Mouse (Mus musculus): ENCODE measurements around the gene Slc22a12.

The Slc22a12 gene

DNA sequence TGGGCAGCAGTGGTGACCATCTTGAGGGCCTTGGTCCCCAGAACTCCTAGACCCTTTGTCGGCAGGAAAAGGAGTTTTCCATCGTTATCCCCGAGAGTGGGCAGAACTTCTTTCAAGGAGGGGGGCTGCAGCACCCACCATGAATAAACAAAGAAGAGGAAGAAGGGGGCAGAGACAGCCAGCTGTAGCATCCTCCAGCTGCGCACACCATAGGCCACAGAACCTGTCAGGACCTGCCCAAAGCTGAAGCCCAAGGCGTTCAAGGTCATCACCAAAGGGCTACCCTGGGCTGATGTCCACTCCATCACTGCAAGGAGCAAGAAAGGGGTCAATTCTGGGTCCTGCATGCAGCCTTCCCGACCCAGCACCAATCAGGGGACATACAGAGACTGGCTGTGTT, 2.6 kb downstream of the Slc22a12 start:
- no peak for DNase-seq (ENCODE audit: low spot score)

DNA sequence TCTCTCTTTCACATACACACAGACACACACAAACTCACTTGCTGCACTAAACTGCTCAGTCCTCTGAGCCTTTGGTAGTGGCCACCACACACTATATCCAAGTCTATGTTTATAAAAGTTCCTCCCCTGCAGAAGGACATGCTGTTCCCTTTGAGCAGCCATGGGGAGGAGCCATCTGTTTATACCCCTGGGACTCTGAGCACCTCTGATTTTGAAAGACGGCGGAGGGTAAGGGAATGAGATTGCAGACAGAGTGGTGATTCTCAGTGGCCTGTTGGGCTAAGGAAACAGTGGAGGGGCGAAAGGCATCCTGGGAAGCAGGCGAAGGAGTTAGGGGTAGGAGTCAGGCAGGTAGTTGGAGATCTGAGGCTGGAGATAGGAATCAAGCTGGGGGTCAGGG, 3.2 kb downstream of the Slc22a12 start:
- no peak for DNase-seq (ENCODE audit: low spot score)

DNA sequence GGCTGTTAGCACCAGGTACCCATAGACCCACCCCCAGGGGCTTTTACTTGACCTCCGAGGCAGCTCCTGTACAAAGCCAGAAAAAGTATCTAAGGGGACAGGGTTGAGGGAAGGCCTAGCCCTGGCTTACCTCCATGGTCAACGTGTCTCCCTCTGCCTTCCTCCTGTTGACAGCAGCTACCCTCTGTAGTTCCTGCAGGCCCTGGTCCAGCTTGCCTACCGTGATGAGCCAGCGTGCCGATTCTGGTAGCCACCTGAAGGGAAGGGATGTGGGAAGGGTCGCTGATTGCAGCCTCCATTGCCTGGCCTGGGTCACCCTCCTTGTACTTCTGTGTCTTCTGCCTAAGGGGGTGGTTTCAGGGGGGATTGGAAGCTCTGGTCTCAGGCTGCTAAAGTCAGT, 4.3 kb downstream of the Slc22a12 start:
- no peak for DNase-seq (ENCODE audit: low spot score)

DNA sequence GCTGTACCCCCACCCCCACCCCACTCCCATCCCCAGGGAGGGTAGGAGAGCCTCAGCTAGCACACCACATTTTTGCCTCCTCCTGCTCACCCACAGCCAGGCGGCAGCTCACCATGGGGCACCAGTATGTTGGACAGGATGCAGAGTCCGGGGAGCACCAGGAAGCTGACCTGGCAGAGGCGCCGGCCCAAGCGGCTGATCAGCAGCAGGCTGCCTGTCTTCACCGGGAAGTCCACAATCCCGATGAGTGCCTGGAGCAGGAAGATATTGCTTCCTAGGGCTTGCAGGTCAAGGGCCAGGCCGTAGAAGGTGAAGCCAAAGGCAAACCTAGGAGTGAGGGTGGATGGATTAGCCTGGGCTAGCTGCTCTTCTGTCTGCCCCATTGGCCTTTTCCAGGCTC, 5.3 kb downstream of the Slc22a12 start:
- no peak for DNase-seq (ENCODE audit: low spot score)

DNA sequence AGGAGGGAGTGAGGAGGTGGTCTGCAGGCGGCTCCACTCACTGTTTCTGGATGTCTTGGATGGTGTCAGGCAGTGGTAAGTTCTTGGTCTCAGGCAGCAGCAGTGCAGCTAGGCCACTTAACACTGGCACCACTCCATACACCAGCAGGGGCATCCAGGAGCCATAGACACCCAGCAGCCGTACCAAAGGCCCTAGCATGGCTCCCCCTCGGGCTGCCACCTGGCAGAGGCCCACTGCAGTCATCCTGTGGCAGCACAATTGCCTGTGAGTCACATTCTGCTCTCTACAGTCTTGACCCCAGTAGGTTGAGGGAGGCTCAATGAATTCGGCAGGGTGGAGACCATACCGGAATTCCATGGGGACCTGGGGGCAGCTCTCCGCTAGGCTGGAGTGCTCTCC, 6.1 kb downstream of the Slc22a12 start:
- DNase-seq (ENCODE audit: low spot score): no peak

DNA sequence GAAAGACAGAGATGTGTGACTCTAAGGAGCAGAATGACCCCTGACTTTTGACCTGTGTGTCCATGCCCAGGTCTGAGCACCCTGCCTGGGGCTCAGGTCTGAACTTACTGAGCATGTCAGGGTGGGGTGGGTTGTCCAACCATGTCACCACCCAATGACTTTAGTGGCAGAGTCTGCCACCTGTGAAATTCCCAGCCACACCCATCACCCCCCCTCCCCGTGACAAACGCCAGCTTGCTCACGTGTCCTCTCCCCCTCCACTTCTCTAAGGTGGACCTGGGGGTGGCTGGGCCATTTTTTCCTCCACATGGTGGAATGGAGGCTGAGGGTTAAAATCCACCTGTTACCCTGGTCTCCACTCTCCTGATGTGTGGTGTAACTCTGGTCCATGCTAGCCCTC, 6.6 kb downstream of the Slc22a12 start:
- no peak for DNase-seq (ENCODE audit: low spot score)

DNA sequence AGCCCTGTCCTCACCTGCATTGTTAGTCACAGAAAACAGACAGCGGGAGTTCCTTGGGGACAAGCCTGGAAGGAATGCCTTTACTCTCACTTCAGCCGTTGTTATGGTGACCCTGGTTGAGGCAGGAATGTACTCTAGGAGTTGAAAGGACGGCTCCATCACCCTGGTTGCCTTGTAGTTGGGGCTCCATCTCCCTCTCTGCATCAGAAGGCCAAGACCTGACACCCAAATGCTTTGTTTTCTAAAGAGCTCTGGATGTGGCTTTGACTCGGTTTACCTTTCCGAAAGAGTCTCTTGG, 8.8 kb downstream of the Slc22a12 start:
- no peak for DNase-seq (ENCODE audit: low spot score)

DNA sequence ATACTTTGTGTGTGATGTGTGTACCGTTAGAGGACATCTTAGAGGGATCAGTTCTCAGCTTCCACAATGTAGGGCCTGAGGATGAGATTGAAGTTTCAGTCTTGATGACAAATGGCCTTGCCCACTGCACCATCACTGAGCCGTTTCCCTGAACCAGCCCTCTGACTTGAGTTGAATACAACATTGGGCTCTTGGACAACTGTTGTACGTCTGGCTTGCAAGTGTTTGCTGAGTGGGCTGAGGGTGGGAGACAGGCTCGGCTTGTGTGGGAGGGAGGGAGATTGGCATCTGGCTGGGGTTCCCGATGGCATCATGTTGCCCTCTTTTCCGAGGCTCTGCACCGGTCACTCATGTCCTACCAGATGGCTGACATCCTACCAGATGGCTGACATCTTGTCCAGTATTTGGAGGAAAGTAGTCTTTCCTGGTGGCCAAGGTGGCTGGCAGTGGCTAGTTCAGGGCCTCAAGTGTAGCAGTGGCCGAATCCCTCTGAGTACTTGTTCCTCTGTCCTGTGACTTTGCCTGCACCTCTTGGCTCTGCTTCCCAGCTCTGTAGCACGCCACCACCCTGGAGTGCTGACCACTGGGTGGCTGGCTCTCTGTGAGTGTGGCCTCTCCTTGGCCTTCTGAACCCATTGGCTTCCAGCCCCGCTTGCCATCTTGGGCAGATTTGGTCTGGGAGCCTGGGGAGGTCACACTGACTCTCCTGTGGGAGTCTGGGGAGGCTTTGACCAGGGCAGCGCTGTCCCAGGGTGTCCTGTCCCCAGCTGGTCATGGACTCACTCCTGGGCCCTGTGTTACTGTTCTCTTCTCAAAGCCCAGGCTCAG, 9.3 kb downstream of the Slc22a12 start:
- DNase-seq (ENCODE audit: low spot score): no peak

DNA sequence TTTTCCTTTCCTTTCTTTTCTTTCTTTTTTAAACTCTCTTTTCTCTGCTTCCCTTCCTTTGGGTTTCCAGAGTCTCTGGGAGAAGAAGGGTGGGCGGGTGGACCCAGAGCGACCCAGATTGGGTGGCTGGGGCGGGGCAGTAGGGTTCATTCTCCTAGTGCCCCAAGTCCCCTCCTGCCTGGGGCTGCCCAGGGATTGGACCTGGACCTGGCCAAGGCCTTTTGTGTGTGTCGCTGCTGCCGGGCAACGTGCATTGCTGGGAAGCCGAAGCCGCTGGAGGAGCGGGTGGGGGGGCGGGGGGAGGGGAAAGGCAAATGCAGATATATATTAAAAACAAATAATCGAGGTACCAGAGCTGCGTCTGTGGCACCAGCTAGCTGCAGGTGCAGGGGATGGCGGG, 10.2 kb downstream of the Slc22a12 start:
- no peak for DNase-seq (ENCODE audit: low spot score)

DNA sequence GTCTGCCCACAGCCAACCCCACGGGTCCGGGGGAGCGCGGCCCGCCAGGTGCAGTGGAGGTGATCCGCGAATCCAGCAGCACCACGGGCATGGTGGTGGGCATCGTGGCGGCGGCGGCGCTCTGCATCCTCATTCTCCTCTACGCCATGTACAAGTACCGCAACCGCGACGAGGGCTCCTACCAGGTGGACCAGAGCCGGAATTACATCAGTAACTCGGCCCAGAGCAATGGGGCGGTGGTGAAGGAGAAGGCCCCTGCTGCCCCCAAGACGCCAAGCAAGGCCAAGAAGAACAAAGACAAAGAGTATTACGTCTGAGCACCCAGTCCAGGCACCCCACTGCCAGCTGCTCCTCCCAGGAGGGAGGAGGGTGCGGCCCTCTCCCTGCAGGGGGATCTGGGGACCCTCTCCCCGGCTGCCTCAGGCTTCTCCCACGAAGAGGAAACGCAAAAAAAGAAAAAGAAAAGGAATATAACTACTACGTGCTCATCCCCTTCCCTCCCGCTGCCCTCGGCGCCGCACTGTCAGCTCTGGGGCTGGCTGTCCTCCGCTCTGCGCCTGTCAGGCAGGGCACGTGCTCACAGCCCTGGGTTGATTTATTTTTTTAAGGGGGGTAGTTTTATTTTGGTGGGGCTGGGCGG, 10.9 kb downstream of the Slc22a12 start:
- no peak for DNase-seq (ENCODE audit: low spot score)

DNA sequence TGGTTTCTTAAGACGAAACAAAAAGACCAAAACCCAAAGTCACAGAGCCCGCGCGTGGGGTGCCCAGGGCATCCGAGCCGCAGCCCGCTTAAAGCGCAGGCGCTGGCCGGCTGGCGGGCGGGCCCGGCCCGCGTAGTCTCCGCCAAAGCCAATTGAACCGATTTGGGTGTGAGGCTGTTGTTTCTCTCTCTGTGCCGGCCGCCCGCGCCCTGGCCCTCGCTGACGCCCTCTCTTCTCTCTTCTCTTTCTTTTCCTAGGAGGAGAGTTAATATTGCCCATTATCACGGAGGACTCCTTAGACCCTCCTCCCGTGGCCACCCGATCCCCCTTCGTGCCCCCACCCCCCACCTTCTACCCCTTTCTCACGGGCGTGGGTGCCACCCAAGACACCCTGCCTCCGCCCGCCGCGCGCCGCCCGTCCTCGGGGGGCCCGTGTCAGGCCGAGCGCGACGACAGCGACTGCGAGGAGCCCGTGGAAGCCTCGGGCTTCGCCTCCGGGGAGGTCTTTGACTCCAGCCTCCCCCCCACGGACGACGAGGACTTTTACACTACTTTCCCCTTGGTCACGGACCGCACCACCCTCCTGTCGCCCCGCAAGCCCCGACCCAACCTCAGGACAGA, 11.7 kb downstream of the Slc22a12 start:
- DNase-seq (ENCODE audit: low spot score): no peak

DNA sequence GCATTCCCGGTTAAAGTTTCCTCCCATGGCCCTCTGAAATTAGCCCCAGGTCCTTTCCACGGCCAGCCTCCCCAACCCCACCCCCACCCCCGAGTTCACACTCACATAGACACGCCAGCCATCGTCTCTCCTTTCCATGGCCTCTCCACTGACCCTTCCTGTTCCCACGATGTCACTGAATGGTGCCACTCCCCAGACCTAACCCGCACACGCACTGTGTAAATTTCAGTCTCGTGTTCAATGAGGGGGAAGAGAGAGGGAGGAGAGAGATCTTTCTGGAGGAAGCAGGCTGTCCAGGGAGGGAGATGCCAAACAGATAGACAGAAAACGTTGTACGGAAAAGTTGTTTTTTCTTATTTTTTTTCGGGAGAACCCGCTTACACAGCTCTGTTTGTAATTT, 12.5 kb downstream of the Slc22a12 start:
- no peak for DNase-seq (ENCODE audit: low spot score)

DNA sequence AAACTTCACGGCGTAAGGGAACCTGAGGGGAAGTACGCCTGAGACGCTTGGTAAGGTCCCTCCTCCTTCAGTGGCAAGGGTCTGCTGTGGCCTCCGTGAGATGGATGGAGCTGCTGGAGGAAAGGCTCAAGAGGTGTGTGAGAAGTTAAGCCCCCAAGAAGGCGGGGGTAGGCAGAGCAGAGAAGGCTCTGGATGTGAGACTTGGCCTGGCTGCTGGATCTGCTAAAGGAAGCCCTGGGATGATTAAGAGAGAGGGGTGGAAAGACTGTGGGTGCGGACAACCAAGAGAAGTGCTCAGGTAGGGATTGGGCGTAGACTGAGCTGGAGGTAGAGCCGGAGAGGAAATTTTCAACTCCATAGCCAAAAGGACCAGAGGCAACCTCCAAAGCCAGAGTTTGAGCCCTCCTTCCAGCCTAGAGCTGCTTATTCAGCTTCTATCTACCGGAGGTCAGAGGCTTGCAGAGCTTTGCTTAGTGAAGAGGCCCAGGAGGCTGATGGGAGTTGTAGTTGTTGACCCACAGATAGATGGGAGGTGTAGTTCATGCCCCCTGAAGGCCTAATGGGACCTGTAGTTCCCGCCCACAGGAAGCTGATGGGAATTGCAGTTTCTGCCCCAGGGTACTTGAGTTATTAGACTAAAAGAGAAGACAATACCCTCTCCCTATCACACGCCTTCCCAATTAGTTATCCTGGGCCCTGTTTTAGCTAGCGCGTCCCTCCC, 13.4 kb downstream of the Slc22a12 start:
- DNase-seq (ENCODE audit: low spot score): no peak

DNA sequence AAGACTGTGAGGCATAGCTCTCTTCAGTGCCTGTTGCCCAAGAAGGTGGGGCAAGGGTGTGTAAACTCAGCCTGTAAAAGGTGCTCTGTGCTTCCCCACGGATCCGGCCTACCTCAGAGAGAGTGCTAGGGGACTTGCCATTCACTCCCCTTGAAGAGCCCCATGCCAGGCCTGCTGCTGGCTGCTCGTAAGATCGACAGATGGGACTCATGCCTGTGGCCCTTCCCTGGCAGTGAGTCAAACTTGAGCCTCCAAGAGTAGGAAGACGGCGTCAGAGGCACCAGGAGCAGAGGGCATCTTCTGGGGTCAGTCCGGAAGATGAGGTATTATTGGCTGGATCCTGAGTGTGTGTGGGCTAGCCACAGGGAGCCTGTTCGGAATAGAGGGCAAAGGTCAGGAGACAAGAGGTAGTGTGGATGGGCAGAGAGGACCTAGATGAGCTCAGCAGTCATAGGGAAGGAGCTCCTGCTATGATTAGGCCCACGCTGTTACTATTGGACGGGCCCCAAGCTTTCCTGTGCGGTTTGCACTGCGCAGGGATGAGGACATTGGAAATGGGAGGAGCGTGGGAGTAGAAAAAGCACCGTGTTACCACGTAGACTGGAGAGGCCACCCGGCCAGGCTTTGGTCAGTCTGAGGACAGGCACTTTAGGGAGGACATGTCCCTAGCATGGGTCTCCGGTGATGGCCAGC, 14.8 kb downstream of the Slc22a12 start:
- no peak for DNase-seq (ENCODE audit: low spot score)

DNA sequence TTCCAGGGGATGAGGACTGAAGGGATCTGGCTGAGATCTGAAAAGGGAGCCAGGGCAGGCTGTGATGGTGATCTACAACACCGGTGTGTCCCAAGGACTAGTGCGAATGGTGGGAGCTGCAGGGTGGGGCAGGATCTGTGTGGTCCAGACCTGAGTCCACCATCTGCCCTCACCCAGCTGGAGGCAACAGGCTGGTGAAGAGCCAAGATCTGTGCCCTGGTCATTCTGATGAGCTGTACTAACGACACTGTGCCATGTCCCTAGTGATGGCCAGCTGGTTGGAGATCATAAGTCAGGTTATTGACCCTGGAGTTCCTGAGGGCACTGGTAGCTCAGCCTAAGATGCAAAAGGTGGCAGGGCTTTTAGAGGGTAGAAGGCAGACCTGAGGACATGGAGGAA, 15.4 kb downstream of the Slc22a12 start:
- no peak for DNase-seq (ENCODE audit: low spot score)

DNA sequence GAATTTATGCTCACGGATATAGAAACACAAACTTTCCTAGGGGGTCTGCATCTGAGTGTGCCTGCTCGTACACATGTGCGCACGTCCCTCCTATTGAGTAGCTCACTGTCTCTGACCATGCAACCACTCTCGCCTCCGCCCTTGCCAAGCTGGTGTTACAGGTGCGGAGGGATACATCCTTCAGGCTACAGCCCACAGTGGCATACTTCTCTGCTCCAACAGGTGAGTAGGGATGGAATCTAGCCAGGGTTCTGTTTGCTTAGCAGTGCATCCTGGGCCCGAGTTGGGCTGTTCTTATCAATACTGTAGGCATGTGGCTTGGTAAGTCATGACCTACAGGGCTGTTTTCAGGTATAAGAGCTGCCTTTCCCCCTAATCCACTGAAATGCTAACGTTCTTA, 16.8 kb downstream of the Slc22a12 start:
- no peak for DNase-seq (ENCODE audit: low spot score)

DNA sequence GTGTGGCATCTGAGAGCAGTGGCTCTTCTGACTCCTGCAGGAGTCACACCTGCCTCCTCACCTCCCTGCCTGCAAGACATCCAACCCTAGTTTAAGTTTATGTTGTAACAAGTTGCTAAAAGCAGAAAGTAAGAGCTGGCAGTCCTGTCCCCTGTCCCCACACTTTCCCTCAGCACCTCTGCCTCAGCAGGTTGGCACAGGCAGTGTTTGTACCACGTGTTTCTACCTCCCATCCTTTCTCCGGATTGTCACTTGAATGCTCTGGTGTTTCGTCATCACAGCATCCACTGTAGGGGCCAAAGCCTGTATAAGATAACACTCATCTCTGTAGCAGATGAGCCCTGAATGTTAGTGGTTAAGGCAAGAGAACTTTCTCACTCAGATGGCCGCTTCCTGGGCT, 17.8 kb downstream of the Slc22a12 start:
- DNase-seq (ENCODE audit: low spot score): no peak

DNA sequence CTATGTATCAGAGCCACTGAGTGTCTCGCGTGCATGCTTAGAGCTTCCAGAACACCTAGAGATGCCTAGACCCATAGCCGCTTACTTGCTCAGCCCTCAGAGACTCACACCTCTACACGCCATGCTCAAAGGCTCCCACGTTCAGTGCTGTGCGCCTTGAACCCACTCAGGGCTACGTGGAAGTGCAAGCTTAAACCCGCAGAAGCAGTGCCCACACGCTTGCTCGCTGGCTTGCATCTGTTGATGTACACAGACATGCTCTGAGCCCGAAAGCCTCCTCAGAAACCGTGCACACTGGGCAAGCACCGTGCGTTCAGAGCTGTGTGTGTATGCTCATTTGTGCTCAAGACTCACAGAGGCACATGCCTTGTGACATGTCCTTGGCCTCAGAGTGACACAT, 20.5 kb downstream of the Slc22a12 start:
- DNase-seq (ENCODE audit: low spot score): no peak

DNA sequence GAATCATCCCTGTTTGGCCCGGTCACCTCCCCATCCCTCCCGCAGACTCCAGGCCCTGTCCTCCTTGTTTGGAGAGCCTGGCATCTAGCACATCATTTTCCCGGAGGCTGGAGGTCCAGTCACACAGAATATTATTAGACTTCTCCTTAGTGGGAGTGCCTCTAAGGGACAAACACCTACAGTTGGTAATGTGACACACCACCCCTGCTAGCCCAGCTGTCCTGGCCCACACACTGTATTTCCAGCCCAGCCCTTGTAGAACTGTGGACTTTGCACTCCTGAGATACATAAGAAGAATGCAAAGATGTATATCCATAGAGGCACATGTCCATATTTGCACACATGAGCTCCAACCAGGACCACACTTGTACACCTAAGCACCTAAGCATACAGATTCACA, 21.2 kb downstream of the Slc22a12 start:
- DNase-seq (ENCODE audit: low spot score): no peak

DNA sequence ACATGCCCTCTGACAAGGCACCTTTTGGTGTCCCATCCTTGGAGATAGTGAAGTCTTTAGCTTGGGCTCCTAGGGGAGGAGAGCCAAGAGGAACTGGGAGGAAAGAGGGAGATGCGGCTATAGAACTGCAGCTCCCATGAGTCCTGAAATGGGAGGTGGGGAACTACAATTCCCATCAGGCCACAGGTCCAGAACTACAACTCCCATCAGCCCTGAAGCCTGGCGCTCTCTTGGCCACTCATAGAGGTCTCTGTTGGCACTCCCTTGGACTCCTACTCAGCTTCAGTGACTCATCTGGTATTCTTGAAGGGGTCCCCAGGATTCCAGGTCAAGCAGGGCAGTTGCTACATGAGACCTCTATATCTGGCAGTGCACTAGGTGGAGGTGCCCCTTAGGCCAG, 23.3 kb downstream of the Slc22a12 start:
- DNase-seq (ENCODE audit: low spot score): no peak

DNA sequence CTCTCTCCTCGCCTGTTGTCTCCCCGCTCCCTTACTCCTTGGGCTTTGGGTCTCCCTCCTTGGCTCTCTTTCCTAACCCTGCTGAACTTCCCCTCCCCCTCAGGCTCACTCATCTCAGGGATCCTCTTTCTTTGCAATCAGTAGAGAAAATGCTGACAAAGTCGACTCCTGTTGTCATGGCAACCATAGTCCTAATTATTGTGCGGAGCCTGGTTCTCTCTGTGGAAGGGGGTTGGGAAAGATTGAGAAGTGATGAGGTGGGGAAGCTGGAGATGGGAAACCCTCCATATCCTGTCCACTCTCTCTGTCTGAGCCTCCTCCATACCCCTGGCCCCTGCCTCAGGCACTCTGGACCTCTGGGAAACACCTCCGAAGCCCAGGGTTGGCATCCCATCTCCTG, 24.2 kb downstream of the Slc22a12 start:
- no peak for DNase-seq (ENCODE audit: low spot score)

DNA sequence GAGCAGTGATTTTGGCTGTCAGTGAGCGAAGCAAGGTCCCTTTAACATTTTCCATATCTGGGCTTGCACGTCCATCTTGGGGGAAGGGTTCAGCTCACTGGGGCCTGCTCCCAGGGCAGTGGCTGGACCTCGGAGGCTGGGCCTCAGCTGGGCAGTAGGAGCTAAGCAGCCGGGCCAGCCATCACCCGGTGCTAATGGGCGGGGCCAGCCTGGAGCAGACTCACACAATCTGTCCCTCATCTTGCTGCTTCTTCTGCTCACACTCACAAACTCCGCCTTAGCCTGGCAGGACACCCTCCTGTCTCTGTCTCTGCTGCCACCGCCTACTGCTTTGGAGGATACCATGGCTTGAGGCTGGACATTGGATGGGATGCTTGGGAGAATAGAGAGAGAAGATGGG, 26.7 kb downstream of the Slc22a12 start:
- no peak for DNase-seq (ENCODE audit: low spot score)

Data from adipocyte (in vitro differentiated cells).